Mouse (Mus musculus): ENCODE results near the gene Ldlrad3.
A peak's percentile ranks its signal among the peaks of the same experiment; 100 is the strongest.

Ldlrad3 gene

DNA sequence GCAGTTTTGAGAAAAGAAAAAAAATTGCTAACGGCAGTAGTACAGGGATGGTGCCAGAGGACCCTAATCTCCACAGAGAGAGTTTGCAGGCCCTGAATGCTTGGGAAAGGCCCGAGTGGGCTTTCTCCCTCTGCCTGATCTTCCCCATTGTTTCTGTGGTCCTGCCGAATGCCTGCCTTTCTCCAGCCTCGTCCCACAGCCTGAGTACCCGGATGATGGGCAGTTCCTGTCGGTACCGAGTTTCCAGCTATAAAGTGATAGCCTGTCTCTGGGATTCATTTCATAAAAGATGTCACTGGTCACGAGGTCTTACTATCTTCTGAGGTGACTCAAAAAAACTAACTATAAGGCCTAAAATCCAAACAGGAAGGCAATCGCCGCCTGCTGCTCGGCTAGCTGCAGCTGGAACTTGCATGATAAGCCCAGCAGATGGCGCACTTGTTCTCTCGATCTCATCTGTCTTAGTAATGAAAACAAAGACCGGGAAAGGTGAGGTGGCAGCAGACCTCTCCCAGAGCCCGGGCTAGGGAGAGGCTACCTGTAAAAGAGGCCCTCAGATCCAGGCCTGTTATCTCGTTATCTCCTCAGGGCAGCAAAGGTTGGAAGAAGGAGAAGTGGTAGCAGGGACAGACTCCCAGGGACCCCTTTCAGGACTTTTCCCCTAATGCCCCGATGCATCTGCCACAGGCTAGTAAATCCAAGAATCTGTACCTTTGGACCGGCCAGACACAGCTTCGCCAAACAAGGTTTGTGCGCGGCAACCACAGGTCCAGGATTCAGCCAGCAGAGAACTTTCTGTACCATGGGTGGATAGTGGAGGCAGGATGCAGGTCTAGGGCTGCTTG is 280.4 kb downstream of the Ldlrad3 start:
- DNase-seq (ENCODE audit: low spot score), result peak; percentile 88

- no peak for DNase-seq (ENCODE audit: low spot score)
These were observed 284.0 kb downstream of the Ldlrad3 start for GRCm38 (mm10) chr2:101902196-101902595.

All from testis, postnatal 10 days (tissue).